Mouse (Mus musculus) inflammation-experienced regulatory T-cells, adult 16 weeks (primary cell): ENCODE results near the gene Cd5l. TPM values are rescaled to one million over a fixed set of nuclear protein-coding genes. Genes with fewer than 3 reads are reported as not detected.

Experiments
- polyA plus RNA-seq: library from polyadenylated mRNA; unstranded; fragments of 100-300 nt; shearing (Covaris generic); gene quantifications from one replicate; pipeline ENCODE4 v1.2.1, GENCODE M21; 2017

Gene Cd5l
- polyA plus RNA-seq = 5.3 TPM

DNA sequence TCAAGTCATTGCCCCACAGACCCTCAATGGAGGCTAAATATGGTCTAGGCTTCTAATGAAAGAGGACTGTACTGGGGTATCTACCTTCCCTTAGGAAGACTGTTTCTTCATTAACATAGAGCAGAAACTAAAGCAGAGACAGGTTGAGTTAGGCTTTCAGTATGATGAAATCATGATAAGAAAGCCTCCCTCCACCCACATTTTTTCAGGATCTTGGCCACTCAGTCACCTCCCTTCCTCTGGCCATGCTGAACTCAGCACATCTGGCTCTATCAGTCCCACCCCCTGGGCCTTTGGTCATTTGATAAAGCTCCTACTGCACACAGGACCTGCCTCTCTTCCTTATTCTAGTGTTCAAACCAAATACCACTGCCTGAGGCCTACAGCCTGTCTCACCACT lies at the start of gene Cd5l:
Gene Cd5l (plus strand): TSS at position 301 of the 400 bp plus-strand sequence.

GRCm38 (mm10) chr3:87376195-87377165 lies 18.8 kb downstream of the Cd5l start, which contains the start of gene Fcrl1:
Gene Fcrl1 (plus strand): TSS chr3:87376387.

Other genes starting within 250 kb of the Cd5l start
- gene Kirrel, start 183.1 kb upstream of the Cd5l start, polyA plus RNA-seq = not detected
- not detected for gene Fcrls, start 94.1 kb upstream of the Cd5l start, polyA plus RNA-seq
- 17.6 TPM for gene Fcrl1, start 18.5 kb downstream of the Cd5l start, polyA plus RNA-seq
- 1.3 TPM for gene Fcrl5, start 77.9 kb downstream of the Cd5l start, polyA plus RNA-seq
- 56.8 TPM for gene Etv3, start 167.5 kb downstream of the Cd5l start, polyA plus RNA-seq